Mouse (Mus musculus) MEL (cell line): Measurements from ENCODE around the gene Gpr35.

ENCODE experiments used
- HCFC1 ChIP-seq: IDR thresholded peaks from 2 replicates; pipeline ENCODE4 v1.6.1; 2012; ENCODE audit warnings: low read depth, mild to moderate bottlenecking, inconsistent platforms, low read length, improper control_type of control experiment, moderate library complexity
- POLR2AphosphoS2 ChIP-seq: IDR thresholded peaks from 2 replicates; pipeline ENCODE4 v1.6.1; 2011; ENCODE audit warnings: low read length, improper control_type of control experiment
- UBTF ChIP-seq: IDR thresholded peaks from 2 replicates; pipeline ENCODE4 v1.6.1; 2012; ENCODE audit warnings: low read depth, mild to moderate bottlenecking, inconsistent platforms, low read length, improper control_type of control experiment, moderate library complexity, borderline replicate concordance; ENCODE audit not compliant: insufficient read depth

DNA sequence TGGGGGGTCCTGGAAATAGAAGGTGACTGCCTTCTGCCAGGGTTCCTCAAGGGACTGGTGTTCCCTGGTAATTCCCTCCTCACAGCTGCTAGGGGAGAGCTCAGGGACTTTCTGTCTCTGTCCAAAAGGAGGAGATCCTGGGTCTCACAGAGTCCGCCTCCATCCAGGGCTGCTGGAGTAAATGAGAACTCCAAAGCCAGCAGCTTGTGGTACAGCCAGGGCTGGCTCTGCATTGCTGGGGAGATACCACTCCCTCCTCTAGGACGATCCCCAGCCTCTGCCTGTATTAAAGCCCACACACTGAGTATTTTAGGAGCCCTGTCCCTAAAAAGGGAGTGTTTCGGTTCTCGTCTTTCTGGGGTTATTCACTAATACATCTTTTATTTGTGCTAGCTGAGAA, 69.9 kb downstream of the Gpr35 start:
- no peak for TF ChIP-seq UBTF
- TF ChIP-seq POLR2AphosphoS2: no peak
- no peak for TF ChIP-seq HCFC1
